Mouse (Mus musculus) ES-E14 (cell line): ENCODE measurements around the gene Pkm.

Experiments used
- HCFC1 ChIP-seq: IDR thresholded peaks from 2 replicates; pipeline ENCODE4 v1.6.1; 2012; ENCODE audit warnings: low read length, inconsistent platforms, borderline replicate concordance; ENCODE audit not compliant: insufficient read depth
- MAFK ChIP-seq: IDR thresholded peaks from 2 replicates; pipeline ENCODE4 v1.6.1; 2014; ENCODE audit warnings: mild to moderate bottlenecking, low read depth, low read length, inconsistent platforms; ENCODE audit not compliant: insufficient read depth
- ZC3H11A ChIP-seq: IDR thresholded peaks from 2 replicates; pipeline ENCODE4 v1.6.1; 2012; ENCODE audit warnings: low read depth, mild to moderate bottlenecking, inconsistent platforms, low read length, borderline replicate concordance

DNA sequence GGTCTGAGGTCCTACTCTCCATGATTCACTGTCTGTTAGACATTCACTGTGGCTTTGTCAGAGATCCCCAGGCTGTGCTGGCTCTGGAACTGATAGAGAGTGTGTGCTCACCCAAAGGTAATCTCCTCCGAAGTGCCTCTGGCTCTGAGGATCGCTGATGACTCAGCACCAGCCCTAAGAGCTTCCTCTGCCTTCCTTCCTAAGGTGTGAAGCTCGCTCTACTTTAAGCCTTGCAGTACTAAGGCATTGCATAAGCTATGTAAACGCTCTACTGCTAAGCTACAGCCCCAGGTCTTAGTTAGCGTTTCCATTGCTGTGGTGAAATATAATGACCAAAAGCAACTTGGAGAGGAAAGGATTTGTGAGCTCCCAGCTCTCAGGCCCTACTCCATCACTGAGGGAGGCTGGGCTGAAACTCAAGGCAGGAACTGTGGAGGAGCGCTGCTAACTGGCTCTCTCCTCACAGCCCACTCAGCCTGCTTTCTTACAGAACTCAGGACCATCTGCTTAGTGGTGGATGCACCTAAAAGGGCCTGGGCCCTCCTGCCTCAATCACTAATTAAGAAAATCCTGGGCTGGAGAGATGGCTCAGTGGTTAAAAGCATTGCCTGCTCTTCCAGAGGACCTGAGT, 31.4 kb downstream of the Pkm start:
- no peak for TF ChIP-seq HCFC1
- peak; percentile 38; the same call in 1 of the 2 replicates for TF ChIP-seq MAFK
- no peak for TF ChIP-seq ZC3H11A
